Mouse (Mus musculus) embryonic fibroblast, embryonic 13.5 days (primary cell): ENCODE measurements around the gene Spin1.

ENCODE experiments used
- CTCF ChIP-seq: IDR thresholded peaks from 2 replicates; pipeline ENCODE4 v1.5.1; 2011; ENCODE audit warnings: mild to moderate bottlenecking, control low read depth, low read length, moderate library complexity, borderline replicate concordance; ENCODE audit not compliant: insufficient read depth
- POLR2A ChIP-seq: IDR thresholded peaks from 2 replicates; pipeline ENCODE4 v1.6.1; 2011; ENCODE audit warnings: low read depth, mild to moderate bottlenecking, control low read depth, low read length, moderate library complexity

- TF ChIP-seq CTCF (no peak), POLR2A (no peak)
Measured at GRCm38 (mm10) chr13:51128417-51128816, 27.7 kb downstream of the Spin1 start.
